Mouse (Mus musculus): ENCODE measurements at regions not wholly inside any gene's neighbourhood (a gene's known extent, or its start where the extent isn't known, plus 50 kb on each side); places are given as distances from the start of the nearest gene placed in this dataset.

- DNase-seq: no peak
Measured at GRCm38 (mm10) chr15:24275100-24275499, 1138.5 kb downstream of the Basp1 start.

- no peak for DNase-seq
Measured at GRCm38 (mm10) chr15:24267360-24267759, 1146.2 kb downstream of the Basp1 start.

Measured in retina, postnatal 1 day (tissue).